Mouse (Mus musculus) c-Kit-positive CD71-negative TER-119-negative erythroid progenitor cells, embryonic 14.5 days (primary cell): Measurements from ENCODE around the gene Olfr299.

Experiments
- DNase-seq: peaks from one replicate; pipeline ENCODE4 v3.0.0-alpha.2; 2013; ENCODE audit warnings: low read depth

Olfr299 gene

GRCm38 (mm10) chr7:86459621-86460020 lies at the start of gene Olfr299:
Olfr299 (plus strand) TSS chr7:86459921.
- no peak for DNase-seq

- DNase-seq = no peak
Measured at GRCm38 (mm10) chr7:86492384-86492783, 32.7 kb downstream of the Olfr299 start, which contains the start of gene Olfr298. Olfr298 (minus strand) TSS chr7:86492484.
